Mouse (Mus musculus) embryonic fibroblast, embryonic 13.5 days (primary cell): ENCODE results near the gene Emsy.

Experiments used
- CTCF ChIP-seq: IDR thresholded peaks from 2 replicates; pipeline ENCODE4 v1.5.1; 2011; ENCODE audit warnings: mild to moderate bottlenecking, control low read depth, low read length, moderate library complexity, borderline replicate concordance; ENCODE audit not compliant: insufficient read depth
- POLR2A ChIP-seq: IDR thresholded peaks from 2 replicates; pipeline ENCODE4 v1.6.1; 2011; ENCODE audit warnings: low read depth, mild to moderate bottlenecking, control low read depth, low read length, moderate library complexity

DNA sequence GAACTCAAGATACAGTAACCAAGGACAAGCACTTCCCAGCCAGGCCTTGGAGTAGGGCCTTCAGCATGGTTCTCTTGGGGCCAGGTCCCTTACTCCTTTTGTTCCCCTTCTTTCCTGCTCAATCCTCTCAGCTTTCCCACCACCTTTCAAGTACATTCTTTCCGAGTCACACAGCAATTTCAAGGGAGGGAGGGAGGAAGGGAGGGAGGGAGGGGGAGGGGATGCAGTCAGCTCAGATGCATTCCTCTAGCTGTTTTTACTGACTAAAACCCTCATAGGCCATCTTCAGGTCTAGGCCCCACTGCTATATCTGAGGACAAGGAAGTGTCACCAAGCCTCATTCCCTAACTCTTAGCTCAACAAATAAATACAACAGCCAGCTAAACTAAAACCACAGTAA lies 12.3 kb downstream of the Emsy start:
- TF ChIP-seq CTCF (no peak), POLR2A (no peak)
